Mouse (Mus musculus) MEL (cell line): Measurements from ENCODE around the gene Gm20425. TPM values are rescaled to one million over a fixed set of nuclear protein-coding genes. Genes with fewer than 3 reads are reported as not detected.

ENCODE experiments used
- DNase-seq: peaks from one replicate; pipeline ENCODE4 v3.0.0; 2011; ENCODE audit warnings: low read depth, low spot score
- H3K27ac ChIP-seq: 2 replicates; pipeline ENCODE4 v1.5.1; 2012; ENCODE audit warnings: low read depth, mild to moderate bottlenecking, control low read depth, low read length, moderate library complexity; ENCODE audit not compliant: control insufficient read depth
- H3K27me3 ChIP-seq, 2 experiments: fragments of 150-350 bp in 1 of 2; sonication (generic) in 1 of 2; 2 replicates each; pipeline ENCODE4 v1.6.1; 2012; ENCODE audit warnings: low read length in 2 of 2, mild to moderate bottlenecking in 2 of 2, improper control_type of control experiment in 1 of 2, moderate library complexity in 1 of 2; ENCODE audit not compliant: insufficient read depth in 2 of 2, control insufficient read depth in 1 of 2
- H3K36me3 ChIP-seq, 2 experiments: 2 replicates each; pipeline ENCODE4 v1.6.1; 2012 to 2014; ENCODE audit warnings: low read length in 2 of 2, improper control_type of control experiment in 1 of 2, inconsistent platforms in 1 of 2, mild to moderate bottlenecking in 1 of 2; ENCODE audit not compliant: insufficient read depth in 2 of 2, control insufficient read depth in 1 of 2
- H3K4me1 ChIP-seq, 2 experiments: fragments of 150-350 bp in 1 of 2; sonication (generic) in 1 of 2; 2 replicates each; pipeline ENCODE4 v1.6.1; 2012; ENCODE audit warnings: low read length in 2 of 2, improper control_type of control experiment in 1 of 2, mild to moderate bottlenecking in 1 of 2; ENCODE audit not compliant: insufficient read depth in 2 of 2, control insufficient read depth in 1 of 2
- H3K4me3 ChIP-seq, 2 experiments: fragments of 150-350 bp in 1 of 2; sonication (generic) in 1 of 2; 2 replicates each; pipeline ENCODE4 v1.5.1; 2012; ENCODE audit warnings: low read depth in 2 of 2, low read length in 2 of 2, mild to moderate bottlenecking in 2 of 2, moderate library complexity in 2 of 2, control low read depth in 1 of 2, improper control_type of control experiment in 1 of 2; ENCODE audit not compliant: control insufficient read depth in 1 of 2, insufficient read depth in 1 of 2
- H3K79me2 ChIP-seq: 2 replicates; pipeline ENCODE4 v1.6.1; 2012; ENCODE audit warnings: mild to moderate bottlenecking, low read length, moderate library complexity; ENCODE audit not compliant: control insufficient read depth, poor library complexity, insufficient read depth
- H3K9ac ChIP-seq: 2 replicates; pipeline ENCODE4 v1.6.1; 2012; ENCODE audit warnings: low read depth, mild to moderate bottlenecking, control low read depth, low read length, moderate library complexity; ENCODE audit not compliant: control insufficient read depth, poor library complexity, severe bottlenecking
- H3K9me3 ChIP-seq: fragments of 150-350 bp; sonication (generic); replicated peaks from 2 replicates; pipeline ENCODE4 v1.6.1; 2012; ENCODE audit warnings: mild to moderate bottlenecking, low read length, improper control_type of control experiment, moderate library complexity; ENCODE audit not compliant: insufficient read depth
- BHLHE40 ChIP-seq: IDR thresholded peaks from 2 replicates; pipeline ENCODE4 v1.6.1; 2012; ENCODE audit warnings: low read depth, mild to moderate bottlenecking, inconsistent platforms, low read length, improper control_type of control experiment, borderline replicate concordance
- E2F4 ChIP-seq: IDR thresholded peaks from 2 replicates; pipeline ENCODE4 v1.6.1; 2011; ENCODE audit warnings: low read depth, low read length, improper control_type of control experiment, borderline replicate concordance
- ELF1 ChIP-seq: IDR thresholded peaks from 2 replicates; pipeline ENCODE4 v1.6.1; 2014; ENCODE audit warnings: low read depth, mild to moderate bottlenecking, inconsistent platforms, low read length, improper control_type of control experiment, moderate library complexity
- EP300 ChIP-seq, 2 experiments: IDR thresholded peaks; 2 replicates each; pipeline ENCODE4 v1.6.1; 2011; ENCODE audit warnings: improper control_type of control experiment in 2 of 2, low read length in 2 of 2, low read depth in 1 of 2, mild to moderate bottlenecking in 1 of 2
- GABPA ChIP-seq: IDR thresholded peaks from 2 replicates; pipeline ENCODE4 v1.6.1; 2012; ENCODE audit warnings: low read depth, mild to moderate bottlenecking, inconsistent platforms, low read length, improper control_type of control experiment, moderate library complexity
- MAFK ChIP-seq: IDR thresholded peaks from 2 replicates; pipeline ENCODE4 v1.6.1; 2011; ENCODE audit warnings: low read depth, mild to moderate bottlenecking, low read length, improper control_type of control experiment, borderline replicate concordance
- MAZ ChIP-seq: IDR thresholded peaks from 2 replicates; pipeline ENCODE4 v1.6.1; 2012; ENCODE audit warnings: low read depth, mild to moderate bottlenecking, inconsistent platforms, low read length, improper control_type of control experiment
- MEF2A ChIP-seq: IDR thresholded peaks from 2 replicates; pipeline ENCODE4 v1.6.1; 2014; ENCODE audit warnings: low read depth, mild to moderate bottlenecking, inconsistent platforms, low read length, improper control_type of control experiment; ENCODE audit not compliant: poor library complexity, insufficient replicate concordance, severe bottlenecking; ENCODE audit errors: extremely low read depth
- MXI1 ChIP-seq: IDR thresholded peaks from 2 replicates; pipeline ENCODE4 v1.6.1; 2011; ENCODE audit warnings: mild to moderate bottlenecking, low read depth, low read length, improper control_type of control experiment
- NELFE ChIP-seq: IDR thresholded peaks from 2 replicates; pipeline ENCODE4 v1.6.1; 2011; ENCODE audit warnings: low read depth, low read length, improper control_type of control experiment
- NRF1 ChIP-seq: IDR thresholded peaks from 2 replicates; pipeline ENCODE4 v1.6.1; 2014; ENCODE audit warnings: low read depth, mild to moderate bottlenecking, inconsistent platforms, low read length, improper control_type of control experiment, moderate library complexity; ENCODE audit not compliant: poor library complexity, insufficient read depth, severe bottlenecking
- POLR2AphosphoS2 ChIP-seq: IDR thresholded peaks from 2 replicates; pipeline ENCODE4 v1.6.1; 2011; ENCODE audit warnings: low read length, improper control_type of control experiment
- RCOR1 ChIP-seq: IDR thresholded peaks from 2 replicates; pipeline ENCODE4 v1.6.1; 2012; ENCODE audit warnings: low read depth, mild to moderate bottlenecking, inconsistent platforms, low read length, improper control_type of control experiment
- SIN3A ChIP-seq: IDR thresholded peaks from 2 replicates; pipeline ENCODE4 v1.6.1; 2012; ENCODE audit warnings: low read length, improper control_type of control experiment, inconsistent platforms
- SMC3 ChIP-seq: IDR thresholded peaks from 2 replicates; pipeline ENCODE4 v1.6.1; 2011; ENCODE audit warnings: low read depth, low read length, improper control_type of control experiment
- TAL1 ChIP-seq: IDR thresholded peaks from 2 replicates; pipeline ENCODE4 v1.6.1; 2012; ENCODE audit warnings: mild to moderate bottlenecking, inconsistent platforms, low read length, moderate library complexity, mixed read lengths
- UBTF ChIP-seq: IDR thresholded peaks from 2 replicates; pipeline ENCODE4 v1.6.1; 2012; ENCODE audit warnings: low read depth, mild to moderate bottlenecking, inconsistent platforms, low read length, improper control_type of control experiment, moderate library complexity, borderline replicate concordance; ENCODE audit not compliant: insufficient read depth
- ZKSCAN1 ChIP-seq: IDR thresholded peaks from 2 replicates; pipeline ENCODE4 v1.6.1; 2012; ENCODE audit warnings: low read depth, mild to moderate bottlenecking, inconsistent platforms, low read length, improper control_type of control experiment, moderate library complexity
- ZMIZ1 ChIP-seq: IDR thresholded peaks from 2 replicates; pipeline ENCODE4 v1.6.1; 2012; ENCODE audit warnings: low read depth, mild to moderate bottlenecking, inconsistent platforms, low read length, improper control_type of control experiment, moderate library complexity
- ZNF384 ChIP-seq: IDR thresholded peaks from 2 replicates; pipeline ENCODE4 v1.6.1; 2012; ENCODE audit warnings: low read depth, mild to moderate bottlenecking, inconsistent platforms, low read length, improper control_type of control experiment
- polyA plus RNA-seq, 2 experiments: library from polyadenylated mRNA; stranded (reverse) in 1 of 2; unstranded in 1 of 2; fragments of >175 nt in 1 of 2; fragments of >200 nt in 1 of 2; gene quantifications; 2 replicates each; pipeline versions ENCODE4 v1.2.1 to v1.2.4; 2012; ENCODE audit warnings: low replicate concordance in 2 of 2, low read depth in 1 of 2; ENCODE audit not compliant: insufficient read length in 2 of 2, insufficient read depth in 1 of 2, missing spikeins in 1 of 2
- total RNA-seq: library from RNA; depleted of rRNA; stranded (reverse); fragments of 300-350 nt; gene quantifications from 2 replicates; pipeline ENCODE4 v1.2.3, GENCODE M21; 2012

The Gm20425 gene
- total and polyA plus RNA-seq, 3 experiments = not detected

DNA sequence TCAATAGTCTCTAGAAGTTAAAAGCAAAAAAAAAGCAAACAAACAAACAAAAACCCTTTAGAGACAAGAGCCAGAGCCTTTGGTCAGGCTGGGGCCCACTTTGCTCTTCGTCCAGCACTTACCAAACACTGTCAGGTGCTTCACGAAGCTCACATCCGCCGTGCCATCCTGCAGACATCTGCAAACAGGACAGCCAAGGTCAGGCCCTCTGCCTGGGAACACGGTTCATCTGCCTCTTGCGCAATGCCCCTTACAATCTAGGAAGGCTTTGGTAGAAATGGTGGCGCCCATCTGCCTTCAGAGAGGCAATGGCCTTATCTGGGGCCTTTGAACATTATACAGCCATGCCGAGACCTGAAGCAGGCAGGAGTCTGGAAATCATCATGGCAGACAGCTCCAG is 44.7 kb upstream of the Gm20425 start:
- Histone ChIP-seq H3K36me3 (no peaks in the 10 kb centered on the region), H3K9me3 (no peaks in the 10 kb centered on the region), H3K27ac (no peak overlapping the region), H3K9ac (no peak overlapping the region), H3K4me1 (no peaks in the 10 kb centered on the region), H3K4me3 (no peak overlapping the region), H3K79me2 (no peaks in the 10 kb centered on the region), H3K27me3 (no peaks in the 10 kb centered on the region; a peak in 1 of 4 replicates)
- TF ChIP-seq ZKSCAN1 (no peak), GABPA (no peak), SMC3 (no peak), POLR2AphosphoS2 (no peak), EP300 (IDR thresholded peaks at IDR 0.05; ENCODE audit: low read depth in 1 of 2, low read length in 2 of 2) (no peak), E2F4 (no peak), RCOR1 (no peak), ZNF384 (no peak), TAL1 (no peak), ELF1 (no peak), MAZ (no peak), UBTF (no peak), MEF2A (no peak), NRF1 (no peak)
- DNase-seq = no peak

DNA sequence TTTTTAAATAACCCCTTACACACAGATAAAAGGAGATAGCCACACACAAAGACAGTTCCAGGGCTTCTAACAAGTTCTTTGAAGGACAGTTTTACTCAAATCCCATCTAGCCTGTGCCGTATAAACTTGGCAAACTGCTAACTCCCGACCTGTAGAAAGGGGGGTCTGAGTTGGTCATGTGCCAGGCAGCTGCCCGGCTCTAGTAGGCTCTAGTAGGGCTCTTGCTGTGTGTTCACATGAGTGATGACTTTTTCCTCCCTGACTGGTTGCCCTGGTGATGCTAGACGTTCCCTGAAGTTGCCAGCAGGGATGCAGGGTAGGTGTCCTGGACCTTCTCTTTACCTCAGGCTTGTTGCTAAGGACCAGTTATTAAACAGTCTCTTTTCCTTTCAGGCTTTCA is 41.0 kb upstream of the Gm20425 start:
- H3K27me3 ChIP-seq = no peaks in the 10 kb centered on the region
- no peak overlapping the region for H3K27ac ChIP-seq
- H3K4me3 ChIP-seq = no peak overlapping the region
- no peaks in the 10 kb centered on the region for H3K4me1 ChIP-seq
- H3K36me3 ChIP-seq = no peaks in the 10 kb centered on the region
- H3K9ac ChIP-seq = no peak overlapping the region
- no peaks in the 10 kb centered on the region for H3K9me3 ChIP-seq
- no peaks in the 10 kb centered on the region for H3K79me2 ChIP-seq
- no peak for DNase-seq
- no peak for TF ChIP-seq ZMIZ1
- TF ChIP-seq E2F4 = no peak
- TF ChIP-seq NELFE = no peak
- TF ChIP-seq MXI1 = no peak
- no peak for TF ChIP-seq ELF1
- TF ChIP-seq MAFK = no peak
- no peak for TF ChIP-seq GABPA
- TF ChIP-seq SIN3A = no peak
- TF ChIP-seq ZNF384 = no peak
- TF ChIP-seq BHLHE40 = no peak
